ENCODE assay signal across 18 mouse cellular contexts in the genomic region with DNA sequence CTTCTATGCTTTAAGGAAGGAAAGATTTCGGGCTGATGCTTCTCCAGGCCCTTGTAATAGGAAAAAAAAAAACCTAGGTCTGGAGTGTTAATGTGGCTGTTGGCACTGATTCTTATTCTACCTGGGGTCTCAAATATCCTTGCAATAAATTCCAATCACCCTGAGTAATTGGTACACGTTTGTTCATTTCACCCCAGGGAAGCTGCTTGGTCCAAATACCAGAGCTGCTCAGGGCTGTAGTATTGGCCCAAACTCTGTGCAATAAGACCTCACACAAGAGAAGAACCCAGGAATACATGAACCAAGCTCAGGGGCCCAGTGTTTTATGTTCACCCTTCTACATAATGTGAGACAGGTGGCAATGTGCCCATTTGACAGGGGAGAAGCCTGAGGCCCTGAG.
"Had no signal": no experiment of that assay in that cellular context is flagged by ENCODE, and none has a peak within 500 bp of the region (broad histone marks: within the 10 kb centered on the region; RNA-seq: fewer than 3 reads in every experiment).

No protein-coding gene starts in this region.

- H3K27me3 ChIP-seq: liver, embryonic 12.5 days; midbrain, embryonic 12.5 days; neural tube, embryonic 13.5 days; neural tube, embryonic 15.5 days had no signal

- H3K27ac ChIP-seq: liver, embryonic 12.5 days; liver, embryonic 14.5 days; midbrain, embryonic 12.5 days; neural tube, embryonic 13.5 days; neural tube, embryonic 15.5 days had no signal

- H3K4me3 ChIP-seq: liver, embryonic 12.5 days; midbrain, embryonic 12.5 days; myocyte; neural tube, embryonic 13.5 days; neural tube, embryonic 15.5 days had no signal

- DNase-seq: lung, adult 18-20 months; lung, embryonic 14.5 days; lung, postnatal 10 days; lung, postnatal 4 days; retina, postnatal 1 day; right cerebral cortex, adult 18-20 months; right cerebral cortex, postnatal 25 days; right cerebral cortex, postnatal 4 days; spleen, adult 18-20 months; thymus, adult 2 months; thymus, postnatal 25 days; thymus, postnatal 4 days had no signal

- ATAC-seq: liver, embryonic 12.5 days had no signal

- H3K4me2 ChIP-seq: liver, embryonic 12.5 days; lung, embryonic 14.5 days; midbrain, embryonic 12.5 days; neural tube, embryonic 13.5 days; neural tube, embryonic 15.5 days had no signal

- H3K9ac ChIP-seq: liver, embryonic 12.5 days; liver, embryonic 14.5 days; lung, embryonic 14.5 days; midbrain, embryonic 12.5 days; neural tube, embryonic 13.5 days; neural tube, embryonic 15.5 days had no signal

- H3K36me3 ChIP-seq: liver, embryonic 12.5 days; midbrain, embryonic 12.5 days; neural tube, embryonic 13.5 days; neural tube, embryonic 15.5 days had no signal

- H3K4me1 ChIP-seq: liver, embryonic 12.5 days; neural tube, embryonic 13.5 days; neural tube, embryonic 15.5 days had no signal

- H3K9me3 ChIP-seq: liver, embryonic 12.5 days; midbrain, embryonic 12.5 days; neural tube, embryonic 15.5 days had no signal
